Mouse (Mus musculus): Measurements from ENCODE around the gene Nlgn3.
A peak's percentile ranks its signal among the peaks of the same experiment; 100 is the strongest.

Nlgn3 gene

DNA sequence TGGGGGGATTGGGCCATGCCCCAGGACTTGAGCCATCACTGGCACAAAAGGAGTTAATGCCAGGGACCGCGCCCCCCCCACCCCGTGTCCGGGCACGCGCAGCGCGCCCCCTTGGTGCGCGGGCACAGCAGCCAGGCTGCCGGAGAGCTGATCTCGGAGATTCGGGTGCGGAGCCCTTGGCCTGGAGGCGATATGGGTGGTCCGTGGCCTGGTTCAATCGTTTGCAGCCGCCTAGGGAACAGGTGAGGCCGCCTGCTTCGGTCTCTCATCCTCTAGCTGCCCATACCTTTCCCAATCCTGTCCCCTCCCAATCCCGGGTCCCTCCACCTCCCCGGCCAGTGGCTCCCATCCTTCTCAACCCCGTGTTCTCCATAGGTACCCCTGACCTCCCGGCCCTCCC lies at the start of gene Nlgn3:
TSS of gene Nlgn3 (plus strand) at position 114 of the 400 bp plus-strand sequence.
- DNase-seq = no peak

DNA sequence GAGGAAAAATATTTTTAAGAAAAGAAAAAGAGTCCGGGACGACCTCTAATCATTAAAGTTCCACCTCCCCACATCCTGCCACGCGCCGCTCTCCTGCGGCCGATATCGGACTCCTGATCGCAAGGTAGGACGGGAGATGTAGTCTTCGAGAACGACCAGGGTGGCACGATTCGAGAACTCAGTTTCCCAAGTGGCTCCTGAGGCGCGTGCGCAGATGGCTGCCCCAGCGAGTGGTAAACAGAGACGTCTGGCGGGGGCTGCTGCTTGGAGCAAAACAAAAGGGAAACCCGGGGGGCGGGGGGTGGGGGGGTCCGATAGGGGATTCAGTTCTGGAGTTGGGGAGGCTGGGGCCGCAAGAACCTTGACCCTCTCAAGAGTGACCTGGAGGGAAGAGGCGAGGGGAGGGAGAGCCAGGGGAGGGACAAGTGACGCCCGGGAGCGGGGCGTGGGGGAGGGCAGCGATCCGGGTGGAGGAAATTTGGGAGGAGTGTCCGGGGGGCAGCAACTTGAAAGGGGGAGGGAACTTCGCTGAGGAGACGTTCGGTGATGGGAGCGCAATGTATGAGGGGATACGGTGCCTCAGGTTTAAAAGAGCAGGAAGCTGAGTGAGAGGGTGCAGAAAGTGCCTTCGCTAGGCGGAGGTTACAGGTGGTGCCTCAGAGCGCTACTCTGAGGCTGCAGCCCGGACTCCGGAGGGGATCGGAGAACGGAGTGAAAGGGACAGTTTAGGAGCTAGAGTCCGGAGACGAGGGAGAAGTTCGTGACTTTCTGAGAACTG lies 44.8 kb upstream of the Nlgn3 start, which contains the start of gene Foxo4:
TSS of gene Foxo4 (plus strand) at position 577 of the 778 bp plus-strand sequence.
- DNase-seq = peak; percentile 93

DNA sequence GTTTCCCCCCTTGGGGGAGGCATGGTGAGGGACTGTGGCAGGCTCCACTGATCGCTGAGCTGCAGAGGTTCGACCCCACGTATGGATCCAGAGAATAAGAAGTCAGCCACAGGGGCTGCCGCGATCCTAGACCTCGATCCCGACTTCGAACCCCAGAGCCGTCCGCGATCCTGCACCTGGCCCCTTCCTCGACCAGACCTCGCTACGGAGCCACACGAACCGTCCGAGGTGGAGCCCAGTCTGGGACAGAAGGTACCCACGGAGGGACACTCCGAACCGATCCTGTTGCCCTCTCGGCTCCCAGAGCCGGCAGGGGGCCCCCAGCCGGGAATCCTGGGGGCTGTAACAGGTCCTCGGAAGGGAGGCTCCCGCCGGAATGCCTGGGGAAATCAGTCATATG lies 44.2 kb upstream of the Nlgn3 start:
- no peak for DNase-seq

DNA sequence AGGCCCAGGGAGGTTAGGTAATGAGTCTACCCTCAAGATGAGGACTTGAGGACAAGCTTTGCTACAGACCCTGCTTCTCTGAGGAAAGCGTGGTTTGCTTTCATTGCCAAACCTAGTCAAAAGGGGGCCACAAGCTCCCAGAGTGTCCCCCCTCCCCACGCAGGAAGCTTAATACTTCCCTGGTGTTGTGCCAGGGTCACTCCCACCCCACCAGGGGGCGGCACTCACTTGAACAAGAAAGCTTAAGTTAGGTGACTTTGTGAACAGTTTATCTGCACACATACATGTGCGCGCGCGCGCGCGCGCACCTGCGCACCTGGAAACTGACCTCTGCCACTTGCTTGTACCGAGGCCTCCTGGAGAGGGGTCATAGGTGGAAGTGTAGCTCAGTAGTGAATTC lies 42.4 kb upstream of the Nlgn3 start:
- DNase-seq = peak; percentile 12

DNA sequence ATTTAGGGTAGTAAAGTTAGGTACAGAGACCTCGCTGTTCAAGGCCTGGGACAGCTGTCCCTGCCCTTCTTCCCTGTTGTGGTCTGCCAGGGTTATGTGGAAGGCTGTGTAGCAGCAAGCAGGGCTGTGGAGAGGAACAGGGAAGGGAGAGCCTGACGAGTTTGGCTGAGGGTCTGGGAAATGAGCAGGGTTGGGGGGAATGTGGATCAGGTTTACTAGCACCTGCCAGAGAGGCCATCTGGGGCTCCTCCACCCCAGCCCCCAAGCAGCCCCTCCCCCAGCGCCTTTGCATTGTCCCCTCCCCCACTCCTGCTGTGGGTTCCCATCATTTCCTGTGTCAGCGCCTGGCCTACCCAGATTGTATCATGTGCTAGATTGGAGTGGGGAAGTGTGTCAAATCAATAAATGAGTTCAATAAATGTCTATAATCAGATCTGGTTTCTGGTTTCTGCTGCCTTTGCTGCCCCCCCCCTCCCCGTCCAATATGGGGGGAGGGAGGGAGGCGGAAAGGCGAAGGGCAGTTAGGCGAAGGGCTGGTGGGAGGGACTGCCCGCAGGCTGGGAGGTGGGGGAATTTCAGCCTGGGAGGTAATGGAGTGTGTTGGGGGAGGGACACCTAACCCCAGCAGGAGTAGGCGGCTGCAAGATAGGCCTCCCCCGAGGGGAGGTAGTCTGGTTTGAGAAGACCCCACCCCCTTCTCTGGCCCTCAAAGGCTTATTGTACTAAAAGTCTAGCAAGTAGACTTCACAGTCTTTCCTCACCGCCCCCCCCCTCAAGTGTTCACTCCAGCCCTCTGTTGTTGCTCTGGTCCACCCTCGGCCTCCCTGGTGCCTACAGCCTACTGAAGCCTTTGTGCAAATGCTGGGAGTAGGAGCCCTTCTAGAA lies 38.3 kb upstream of the Nlgn3 start:
- DNase-seq = no peak

DNA sequence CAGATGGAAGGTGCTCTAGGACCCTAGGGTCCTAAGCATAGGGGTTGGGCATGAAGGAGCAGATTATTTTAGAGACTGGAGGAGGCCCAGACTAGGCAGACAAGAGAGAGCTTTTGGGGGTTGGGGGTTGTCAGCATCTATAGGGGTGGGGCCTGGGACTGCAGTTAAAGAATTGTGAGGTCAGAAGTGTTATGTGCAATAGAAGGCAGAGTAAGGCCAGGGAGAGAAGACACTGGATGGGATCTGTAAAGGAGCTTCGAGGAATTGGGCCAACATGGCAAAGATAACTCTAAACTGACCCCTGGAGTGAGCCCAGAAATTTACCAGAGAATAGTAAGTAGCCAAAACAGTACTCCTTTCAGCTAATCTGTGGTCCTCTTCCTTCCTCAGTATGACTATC lies 35.1 kb upstream of the Nlgn3 start, which contains the start of gene Gm614:
TSS of gene Gm614 (minus strand) at position 101 of the 400 bp plus-strand sequence.
- no peak for DNase-seq

DNA sequence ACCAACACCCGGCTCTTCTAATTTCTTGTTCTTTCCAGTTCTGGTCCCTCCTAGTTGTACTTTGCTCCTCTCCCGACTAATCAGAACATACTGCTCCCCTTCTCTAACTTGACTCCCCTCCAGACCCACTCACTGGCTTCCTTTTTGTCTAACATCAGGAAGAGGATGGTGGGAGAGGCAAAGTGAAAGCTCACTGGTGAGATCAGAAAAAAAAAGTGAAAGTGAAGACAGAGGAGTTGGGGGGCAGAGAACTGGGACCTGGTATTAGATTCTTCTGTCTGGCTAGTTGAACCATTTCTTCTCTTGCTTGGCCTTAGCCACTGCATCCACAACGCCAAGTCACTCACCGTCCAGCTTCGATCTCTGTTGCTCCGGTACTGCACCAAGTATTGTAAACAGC lies 32.3 kb upstream of the Nlgn3 start:
- DNase-seq = no peak

DNA sequence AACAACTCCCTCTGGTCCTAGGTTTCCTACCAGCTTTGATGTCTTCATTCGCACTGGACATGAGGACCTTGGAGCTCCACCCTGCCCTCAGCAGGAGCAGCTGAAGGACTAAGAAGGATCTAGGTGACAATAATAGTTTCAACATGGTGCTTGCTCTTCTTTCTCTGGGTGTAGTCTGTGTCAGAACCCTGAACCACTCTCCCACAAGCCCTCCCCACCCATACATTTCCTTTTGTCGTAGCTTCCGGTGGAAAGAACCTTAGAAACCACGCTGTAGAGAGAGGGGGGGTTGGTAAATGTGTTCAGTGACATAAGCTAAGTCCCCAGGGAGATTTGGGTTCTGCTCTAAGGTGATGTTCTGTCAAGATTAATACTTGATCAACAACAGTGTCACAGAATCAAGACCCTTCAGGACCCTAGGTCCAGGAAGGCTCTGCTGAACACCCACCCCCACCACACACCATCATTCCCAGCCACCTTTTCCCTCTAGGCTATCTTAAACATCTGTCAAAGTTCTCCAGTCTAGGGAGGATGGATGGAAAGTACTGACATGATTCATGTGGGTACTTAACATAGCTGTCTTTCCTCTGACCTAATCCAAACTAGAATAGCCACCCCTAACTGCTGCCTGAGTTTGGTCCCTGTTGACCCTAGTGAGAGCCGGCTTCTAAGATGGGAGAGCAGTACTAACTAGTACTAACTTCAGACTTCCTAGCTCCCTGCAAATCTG lies 30.8 kb upstream of the Nlgn3 start, which contains the start of gene Il2rg:
TSS of gene Il2rg (minus strand) at position 231 of the 730 bp plus-strand sequence.
- DNase-seq = no peak

DNA sequence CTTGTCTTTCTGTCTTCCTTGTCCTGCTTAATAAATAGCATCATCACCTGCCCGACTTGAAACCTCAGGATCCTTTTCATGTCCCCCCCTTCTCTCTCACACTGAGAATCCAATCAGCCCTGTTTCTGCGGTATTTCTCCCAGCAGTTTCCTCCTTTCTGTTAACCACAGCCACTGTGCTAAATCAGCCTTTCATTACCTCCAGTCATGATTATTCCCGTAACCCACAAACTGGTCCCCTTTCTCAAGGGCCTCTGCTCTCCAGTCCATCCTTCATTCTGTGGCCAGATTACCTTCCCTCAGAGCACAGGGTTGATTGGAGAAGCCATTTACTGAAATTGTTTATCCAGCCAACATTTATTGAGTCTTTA lies 30.2 kb upstream of the Nlgn3 start, which contains the start of gene Gm20489:
TSS of gene Gm20489 (minus strand) at position 269 of the 370 bp plus-strand sequence.
- DNase-seq = no peak

DNA sequence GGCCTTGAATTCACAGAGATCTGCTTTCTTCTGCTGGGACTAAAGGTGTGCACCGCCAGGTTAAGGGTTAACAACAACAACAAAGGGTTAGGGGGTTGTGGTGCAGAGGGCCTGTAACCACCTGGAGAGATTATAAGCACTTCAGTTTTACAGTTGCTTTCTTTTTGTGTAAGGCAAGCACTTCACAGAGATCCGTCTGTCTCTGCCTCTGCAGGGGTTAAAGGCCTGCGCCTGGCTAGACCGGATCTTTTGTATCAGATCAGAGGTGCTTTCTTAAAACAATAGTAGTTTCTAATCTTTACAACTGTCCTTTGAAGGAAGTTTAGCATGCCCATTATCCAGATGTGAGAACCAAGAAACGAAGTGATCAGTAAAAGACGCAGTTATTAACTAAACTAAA lies 25.6 kb upstream of the Nlgn3 start:
- DNase-seq = no peak

DNA sequence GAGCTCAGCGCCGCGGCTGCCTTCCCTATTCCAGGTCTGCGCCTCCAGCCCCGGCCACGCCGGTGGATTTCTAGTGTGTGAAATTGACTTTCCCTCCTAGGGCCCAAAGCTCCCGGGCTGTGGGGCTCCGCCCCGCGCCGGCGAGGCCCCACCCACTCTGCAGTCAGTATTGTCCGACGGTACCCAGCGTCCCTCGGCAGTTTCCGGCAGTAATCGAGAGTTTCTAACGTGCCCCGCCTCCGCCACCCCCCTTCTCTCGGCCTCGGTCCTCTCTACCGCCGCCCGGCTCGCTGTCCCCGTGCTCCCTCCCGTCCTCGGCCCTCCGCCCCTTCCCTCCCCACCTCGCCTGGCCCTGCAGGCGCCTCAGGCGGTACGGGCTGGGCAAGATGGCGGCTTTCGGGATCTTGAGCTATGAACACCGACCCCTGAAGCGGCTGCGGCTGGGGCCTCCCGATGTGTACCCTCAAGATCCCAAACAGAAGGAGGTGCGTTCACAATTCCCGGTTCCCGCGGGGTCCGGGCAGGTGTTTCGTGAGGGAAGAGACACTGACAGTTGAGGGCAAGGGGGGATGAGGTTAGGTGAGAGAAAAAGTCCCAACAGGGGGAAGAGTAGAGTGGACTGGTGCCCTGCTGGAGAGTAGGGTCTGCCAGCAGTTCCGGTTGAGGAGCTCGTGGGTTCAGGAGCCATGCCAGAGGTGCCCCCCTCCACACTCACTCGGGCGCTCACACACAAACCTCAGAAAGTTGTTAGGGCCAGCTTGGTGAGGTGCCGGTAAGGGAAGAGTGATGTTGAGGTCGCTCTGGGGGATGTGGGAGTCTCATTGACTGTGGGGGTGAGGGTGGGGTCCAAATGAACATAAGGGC lies 24.9 kb upstream of the Nlgn3 start, which contains the start of gene Med12:
TSS of gene Med12 (plus strand) at position 156 of the 864 bp plus-strand sequence.
- peak; percentile 94 for DNase-seq

DNA sequence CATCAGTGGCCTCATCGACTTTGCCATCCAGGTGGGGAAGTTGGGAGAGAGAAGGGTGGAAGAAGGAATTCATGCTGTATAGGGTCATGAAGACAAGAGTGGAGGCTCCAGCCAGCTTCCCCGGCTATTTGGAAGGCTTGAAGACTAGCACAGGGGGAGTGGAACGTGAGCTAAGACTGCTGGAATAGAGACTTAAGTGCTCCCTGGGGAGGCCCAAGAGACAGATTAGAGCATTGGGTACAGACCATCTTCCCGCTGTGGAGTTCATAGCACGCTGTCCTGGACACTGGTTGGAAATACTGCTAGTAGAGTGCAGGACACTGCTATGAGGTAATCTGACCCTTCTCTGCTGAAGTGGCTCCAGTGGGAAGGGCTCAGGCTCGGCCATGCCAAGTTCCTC lies 16.2 kb upstream of the Nlgn3 start:
- DNase-seq = no peak

DNA sequence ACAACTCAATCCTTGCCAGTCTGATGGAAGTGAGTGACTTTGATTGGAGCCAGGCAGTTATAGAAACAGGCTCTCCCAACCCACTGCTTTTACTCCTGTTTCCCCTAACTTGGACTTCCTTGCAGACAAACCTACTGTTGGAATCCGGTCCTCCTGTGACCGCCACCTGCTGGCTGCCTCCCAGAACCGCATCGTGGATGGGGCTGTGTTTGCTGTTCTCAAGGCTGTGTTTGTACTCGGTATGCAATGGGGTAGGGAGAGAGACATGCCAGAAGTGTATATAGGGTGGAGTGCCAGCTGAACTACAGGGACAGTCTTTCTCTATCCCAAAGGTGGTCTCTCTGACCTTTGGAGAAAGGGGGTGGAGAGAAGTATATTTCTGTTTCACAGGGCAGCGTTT lies 13.4 kb upstream of the Nlgn3 start:
- peak; percentile 54 for DNase-seq

DNA sequence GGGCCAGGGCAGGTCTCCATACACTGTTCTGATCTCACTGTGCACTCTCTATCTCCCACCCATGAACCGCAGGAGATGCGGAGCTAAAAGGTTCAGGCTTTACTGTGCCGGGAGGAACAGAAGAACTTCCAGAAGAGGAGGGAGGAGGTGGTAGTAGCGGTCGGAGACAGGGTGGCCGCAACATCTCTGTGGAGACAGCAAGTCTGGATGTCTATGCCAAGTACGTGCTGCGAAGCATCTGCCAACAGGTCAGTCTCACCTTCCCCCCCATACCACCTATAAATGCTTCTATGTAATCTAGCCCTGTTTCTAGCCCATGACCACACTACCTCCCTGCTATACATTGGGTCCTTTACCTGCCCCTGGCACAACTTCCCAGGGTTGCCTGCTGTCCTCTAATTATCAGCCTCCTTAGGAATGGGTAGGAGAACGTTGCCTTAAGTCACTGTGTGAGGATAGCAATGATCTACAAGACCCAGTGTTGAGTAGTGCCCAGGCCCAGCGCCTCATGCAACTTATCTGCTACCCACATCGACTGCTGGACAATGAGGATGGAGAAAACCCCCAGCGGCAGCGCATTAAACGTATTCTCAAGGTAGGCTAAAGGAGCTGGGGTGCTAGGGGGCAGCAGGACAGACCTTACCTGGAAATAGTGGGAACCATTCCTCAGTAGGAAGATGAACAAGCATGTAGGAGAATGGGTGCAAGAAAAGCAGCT lies 12.9 kb upstream of the Nlgn3 start:
- no peak for DNase-seq

DNA sequence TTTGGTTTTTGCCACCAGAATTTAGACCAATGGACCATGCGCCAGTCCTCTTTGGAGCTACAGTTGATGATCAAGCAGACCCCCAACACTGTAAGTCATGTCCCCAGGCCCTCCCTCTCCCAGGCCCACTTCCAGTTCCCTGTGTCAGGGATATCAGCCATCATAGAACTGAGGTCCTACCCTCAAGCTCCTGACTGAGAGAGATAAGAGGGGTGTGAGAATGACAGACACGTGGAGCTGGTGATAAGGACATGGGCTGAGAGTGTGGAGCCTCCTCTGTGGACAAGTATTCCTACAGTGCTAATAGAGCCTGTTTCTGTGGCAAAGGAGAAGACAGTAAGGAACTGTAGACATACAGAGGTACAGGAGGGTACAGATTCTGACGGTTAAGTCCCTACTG lies 11.4 kb upstream of the Nlgn3 start:
- DNase-seq = no peak

DNA sequence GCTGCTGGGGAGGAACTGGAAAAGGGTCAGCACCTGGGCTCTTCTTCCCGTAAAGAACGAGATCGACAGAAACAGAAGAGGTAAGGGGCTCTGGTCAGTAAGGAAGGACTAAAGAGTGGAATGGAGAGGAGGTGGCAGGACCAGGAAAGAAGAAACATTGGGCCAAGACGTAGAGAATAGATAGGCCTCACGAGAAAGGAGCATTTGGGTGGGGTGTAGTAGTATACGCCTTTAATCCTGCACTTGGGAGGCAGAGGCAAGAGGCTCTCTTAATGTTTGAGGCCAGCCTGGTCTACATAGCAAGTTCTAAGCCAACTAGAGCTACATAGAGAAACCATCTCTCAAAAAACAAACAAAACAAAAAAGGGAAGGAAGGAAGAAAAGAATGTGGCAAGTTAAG lies 10.5 kb upstream of the Nlgn3 start:
- DNase-seq = no peak

DNA sequence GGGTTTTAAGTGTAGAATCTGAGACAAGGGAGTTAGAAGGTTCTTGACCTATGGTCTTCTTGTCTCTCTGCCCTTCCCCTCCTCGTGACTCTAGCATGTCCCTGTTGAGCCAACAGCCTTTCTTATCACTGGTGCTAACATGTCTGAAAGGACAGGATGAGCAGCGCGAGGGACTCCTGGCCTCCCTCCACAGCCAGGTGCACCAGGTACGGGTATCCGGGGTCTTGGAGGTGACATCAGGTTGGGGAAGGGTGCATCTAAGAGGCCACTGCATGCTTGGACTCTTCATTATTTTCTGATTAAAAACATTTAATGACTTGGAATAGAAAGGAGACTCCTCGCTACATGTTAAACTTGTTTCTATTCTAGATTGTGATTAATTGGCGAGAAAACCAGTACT lies 9.9 kb upstream of the Nlgn3 start:
- DNase-seq = no peak

DNA sequence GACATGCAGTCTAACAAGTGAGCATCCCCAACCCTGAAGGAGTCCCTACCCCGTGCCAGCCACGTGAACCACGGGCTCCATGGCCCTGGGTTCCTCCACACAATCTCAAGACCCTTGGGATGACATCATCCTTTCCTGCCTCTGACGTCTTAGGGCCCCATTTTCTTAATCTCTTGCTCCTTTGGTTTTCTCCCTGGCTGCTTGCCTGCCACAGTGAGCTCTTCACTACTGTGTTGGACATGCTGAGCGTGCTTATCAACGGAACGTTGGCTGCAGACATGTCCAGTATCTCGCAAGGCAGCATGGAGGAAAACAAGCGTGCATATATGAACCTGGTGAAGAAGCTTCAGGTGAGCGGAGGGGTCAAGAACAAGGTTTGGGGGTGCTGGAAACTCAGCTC lies 8.9 kb upstream of the Nlgn3 start:
- no peak for DNase-seq

DNA sequence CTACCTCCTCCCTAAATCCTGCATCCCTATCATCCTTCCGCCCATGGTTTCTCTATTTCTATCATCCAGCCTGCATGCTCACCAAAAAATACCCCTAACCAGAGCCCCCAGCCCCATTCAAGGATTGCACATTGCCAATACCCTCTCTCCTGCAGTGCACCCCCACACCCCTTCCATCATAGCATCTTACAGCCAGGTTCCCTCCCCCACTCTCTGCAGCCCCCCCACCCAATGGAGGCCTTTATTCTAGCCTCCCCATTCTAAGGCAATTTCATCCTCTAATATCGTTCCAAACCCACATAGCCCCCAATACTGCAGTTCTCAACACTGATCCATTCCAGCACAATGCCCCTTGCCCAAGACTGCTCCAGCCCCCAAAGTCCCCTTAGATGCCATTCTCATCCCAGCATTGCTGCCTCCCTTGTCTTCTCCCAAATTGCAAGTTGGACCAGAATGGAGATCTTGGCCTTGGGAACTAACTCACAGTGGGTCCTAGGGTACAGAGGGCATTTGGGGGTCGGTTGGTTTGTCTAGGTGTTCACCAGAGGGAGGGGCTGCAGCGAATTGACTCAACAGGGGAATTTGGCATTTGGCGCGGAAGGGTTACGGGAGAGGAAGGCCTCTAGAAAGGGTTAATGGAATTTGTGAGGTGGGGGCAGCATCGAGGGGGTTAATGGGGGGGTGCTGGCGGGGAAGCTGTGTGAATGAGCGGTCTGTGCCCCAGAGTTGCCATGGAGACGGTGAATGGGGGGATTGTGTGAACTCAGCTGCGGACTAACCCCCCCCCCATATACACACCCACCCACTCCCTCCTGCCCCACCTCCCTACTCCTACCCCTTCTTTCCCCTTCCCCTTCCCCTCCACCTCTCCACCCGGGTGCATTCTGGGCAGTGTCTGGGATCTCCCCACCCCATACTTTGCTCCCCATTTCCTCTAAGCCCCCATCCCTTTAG lies 782 bp downstream of the Nlgn3 start:
- no peak for DNase-seq

DNA sequence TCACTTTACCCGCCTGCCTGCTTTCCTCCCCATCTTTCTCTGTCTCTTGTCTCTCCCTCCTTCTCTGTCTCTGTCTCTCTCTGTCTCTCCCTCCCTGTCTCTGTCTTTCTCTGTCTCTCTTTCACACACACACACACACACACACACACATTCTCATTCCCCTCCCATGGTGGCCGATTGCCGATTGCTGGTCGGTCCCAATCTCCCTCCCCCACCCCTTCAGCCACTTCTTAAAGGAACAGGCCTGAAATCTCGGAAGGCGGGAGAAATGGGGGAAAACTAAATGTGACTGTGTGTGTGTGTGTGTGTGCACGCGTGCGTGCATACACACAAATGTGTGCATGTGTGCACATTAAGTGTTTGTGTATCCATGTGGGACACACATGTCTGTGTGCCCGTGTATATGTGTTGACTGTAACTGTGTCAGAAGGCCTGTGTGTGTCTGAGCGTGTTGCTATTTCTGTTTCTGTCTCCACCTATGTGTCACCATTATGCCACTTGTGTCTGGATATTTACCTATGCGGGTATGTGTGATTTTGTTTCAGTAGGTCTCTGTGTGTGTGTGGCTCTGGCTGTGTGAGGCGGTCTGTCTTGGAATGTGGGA lies 1.6 kb downstream of the Nlgn3 start:
- DNase-seq = no peak

All from kidney, postnatal 14 days (tissue).